Mouse (Mus musculus): Measurements from ENCODE around the gene Zfp507.

DNA sequence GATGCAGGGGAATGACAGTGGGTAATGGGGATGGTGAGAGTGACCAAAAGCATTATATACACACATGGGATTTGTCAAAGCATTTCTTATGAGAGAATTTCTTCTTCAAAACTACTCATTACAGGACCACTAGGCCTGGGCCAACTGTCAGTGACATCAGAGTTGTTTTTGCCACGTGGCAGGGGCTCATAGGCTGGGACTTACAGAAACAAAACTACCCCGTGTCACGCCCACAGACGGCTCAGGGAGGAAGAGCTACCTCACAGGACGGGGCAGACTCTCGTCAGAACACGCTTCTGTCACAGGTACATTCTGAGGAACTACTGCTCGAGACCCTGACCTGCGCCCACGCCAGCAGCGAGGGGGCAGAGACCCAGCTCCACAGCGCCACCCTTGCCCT, 74.4 kb downstream of the Zfp507 start:
- no peak for TF ChIP-seq CTCF (IDR thresholded peaks at IDR 0.05; ENCODE audit: low read depth)
- no peak for TF ChIP-seq EP300 (optimal IDR thresholded peaks at IDR 0.05)
